Mouse (Mus musculus) intestine, embryonic 14.5 days (tissue): ENCODE measurements around the gene Zfp382. TPM values are rescaled to one million over a fixed set of nuclear protein-coding genes. Genes with fewer than 3 reads are reported as not detected.
"Not testable (repeated sequence)": the region's sequence is repeated elsewhere in the genome, so short reads cannot be mapped to it uniquely, and the experiment has no call there.

Source experiments
- ATAC-seq: fragments of 200-750 bp; cut with Nextera tagmentation; replicated peaks from 2 replicates; pipeline ENCODE4 v1.8.0; 2017; ENCODE audit warnings: low read depth, moderate number of reproducible peaks, moderate TSS enrichment, moderate library complexity; ENCODE audit not compliant: low FRiP score, low TSS enrichment
- DNase-seq: peaks from one replicate; pipeline ENCODE4 v3.0.0-alpha.2; 2018; ENCODE audit warnings: low spot score
- H3K27ac ChIP-seq: fragments of 300-500 bp; sonication (generic); 2 replicates; pipeline ENCODE4 v1.5.1; 2014; ENCODE audit warnings: low read depth, mild to moderate bottlenecking, control low read depth
- H3K27me3 ChIP-seq: fragments of 300-500 bp; sonication (generic); replicated peaks from 2 replicates; pipeline ENCODE4 v1.6.1; 2014; ENCODE audit warnings: low read length, control low read depth; ENCODE audit not compliant: control insufficient read depth, insufficient read depth
- H3K36me3 ChIP-seq: fragments of 300-500 bp; sonication (generic); 2 replicates; pipeline ENCODE4 v1.6.1; 2014; ENCODE audit warnings: low read length, control low read depth; ENCODE audit not compliant: control insufficient read depth, insufficient read depth
- H3K4me1 ChIP-seq: fragments of 300-500 bp; sonication (generic); replicated peaks from 2 replicates; pipeline ENCODE4 v1.6.1; 2014; ENCODE audit warnings: low read length, control low read depth, mixed read lengths; ENCODE audit not compliant: control insufficient read depth, insufficient read depth
- H3K4me2 ChIP-seq: fragments of 300-500 bp; sonication (generic); 2 replicates; pipeline ENCODE4 v1.6.1; 2014; ENCODE audit warnings: low read length
- H3K4me3 ChIP-seq: fragments of 300-500 bp; sonication (generic); 2 replicates; pipeline ENCODE4 v1.5.1; 2014; ENCODE audit warnings: low read depth, low read length, control low read depth, mixed read lengths
- H3K9ac ChIP-seq: fragments of 300-500 bp; sonication (generic); 2 replicates; pipeline ENCODE4 v1.6.1; 2014; ENCODE audit warnings: mild to moderate bottlenecking, low read length
- H3K9me3 ChIP-seq: fragments of 300-500 bp; sonication (generic); 2 replicates; pipeline ENCODE4 v1.6.1; 2016; ENCODE audit warnings: low read length, control low read depth; ENCODE audit not compliant: control insufficient read depth
- WGBS: fragments of 180-500 bp; shearing (Covaris S2); extraction: QIAGEN DNeasy Blood & Tissue Kit; methylation state at CpG from one replicate; pipeline ENCODE4 v1.1.7; 2014; 5-methylcytosine and 5-hydroxymethylcytosine counted together
- polyA plus RNA-seq: library from polyadenylated mRNA; unstranded; fragments of >200 nt; fragmentation: Nextera tagmentation; extraction: Ambion mirVana; gene quantifications from 2 replicates; pipeline ENCODE4 v1.2.1, GENCODE M21; 2014

Gene Zfp382
- polyA plus RNA-seq, 1 experiment from 2014 or later: 4.2 TPM

DNA sequence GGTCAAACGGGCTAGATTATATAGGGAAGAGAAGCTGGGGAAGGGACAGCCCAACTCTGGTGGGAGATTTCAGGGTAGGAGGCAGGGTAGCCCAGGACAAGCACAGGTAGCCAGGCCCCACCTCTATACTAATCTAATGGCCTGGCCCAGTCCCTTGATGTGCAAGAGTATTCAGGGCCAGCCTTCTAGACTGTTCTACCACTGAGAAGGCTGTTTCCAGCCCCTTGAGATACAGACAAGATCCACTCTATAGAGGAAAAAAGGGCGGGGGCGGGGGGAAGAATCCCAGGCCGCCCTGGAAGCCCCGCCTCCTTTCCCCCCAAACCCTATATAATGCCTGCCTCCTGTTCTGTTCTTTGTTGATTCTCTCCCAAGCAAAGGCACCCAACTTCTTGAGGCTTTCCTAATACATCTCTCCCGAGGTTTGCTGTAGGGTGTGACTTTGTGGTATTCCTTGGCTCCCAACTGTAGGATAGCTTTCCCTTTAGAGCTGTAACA lies 27.8 kb upstream of the Zfp382 start:
- H3K9ac ChIP-seq: peak overlapping the region; percentile 83
- no peak overlapping the region; the same call in 1 of the 2 replicates for H3K27ac ChIP-seq
- peaks cover 5% of the 10 kb centered on the region for H3K36me3 ChIP-seq
- 65% methylated on average over 6 of the region's 6 CpGs for WGBS
- DNase-seq (no peak), ATAC-seq (no peak)
- H3K9me3 ChIP-seq: no peaks in the 10 kb centered on the region
- peaks cover 13% of the 10 kb centered on the region for H3K4me1 ChIP-seq
- no peaks in the 10 kb centered on the region for H3K27me3 ChIP-seq
- peak overlapping the region; percentile 81 for H3K4me3 ChIP-seq
- peak overlapping the region; percentile 78 for H3K4me2 ChIP-seq

DNA sequence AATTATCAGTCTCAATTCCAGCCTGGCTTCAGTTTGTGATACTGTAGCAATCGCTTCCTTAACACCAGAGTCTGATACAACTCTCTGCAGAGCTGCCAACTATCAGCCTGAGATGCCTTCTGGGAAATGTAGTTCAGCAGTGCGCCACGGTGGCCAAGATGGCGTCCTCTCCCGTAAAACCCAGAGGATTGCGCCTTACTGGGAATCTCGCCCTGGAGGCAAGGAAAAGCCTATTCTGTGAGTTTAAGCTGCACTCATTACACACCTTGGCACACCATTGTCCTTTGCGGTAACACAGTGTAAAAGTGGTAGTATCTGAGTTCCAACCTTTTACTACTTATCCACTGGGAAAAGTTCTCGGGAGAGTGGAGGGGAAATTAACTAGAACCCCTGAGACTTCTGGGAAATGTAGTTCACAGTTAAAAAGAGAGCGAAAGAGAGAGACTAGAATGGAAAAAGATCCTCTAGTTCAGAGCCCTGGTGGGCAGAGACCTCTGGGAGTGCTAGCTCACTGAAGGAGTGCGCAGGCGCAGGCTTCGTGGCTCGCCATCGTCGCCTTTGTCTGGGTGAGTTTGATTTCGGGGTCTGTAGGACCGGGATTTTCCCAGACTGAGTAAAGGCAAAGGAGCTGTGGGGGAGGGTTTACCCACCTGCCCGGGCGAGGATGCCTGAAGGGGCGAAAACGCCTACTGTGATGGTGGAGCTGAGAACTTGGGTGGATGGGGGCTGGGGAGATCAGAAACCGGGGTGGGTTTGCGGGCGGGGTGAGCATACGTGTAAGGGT lies 26.9 kb upstream of the Zfp382 start, which contains the start of gene Zfp260:
Gene Zfp260, plus strand, starts transcription at position 132 of the 784 bp plus-strand sequence.
- Histone ChIP-seq H3K4me1 (peaks cover 7% of the 10 kb centered on the region; the same call in 1 of the 2 replicates), H3K4me2 (peak within 1 kb of the TSS; percentile 78), H3K9me3 (no peaks in the 10 kb centered on the region), H3K27ac (peak within 1 kb of the TSS; percentile 98), H3K27me3 (no peaks in the 10 kb centered on the region), H3K4me3 (peak within 1 kb of the TSS; percentile 81), H3K36me3 (peaks cover 14% of the 10 kb centered on the region), H3K9ac (peak within 1 kb of the TSS; percentile 83)
- ATAC-seq (peak; percentile 82), DNase-seq (peak; percentile 96)
- WGBS: under 1% methylated on average over 26 of the region's 26 CpGs

DNA sequence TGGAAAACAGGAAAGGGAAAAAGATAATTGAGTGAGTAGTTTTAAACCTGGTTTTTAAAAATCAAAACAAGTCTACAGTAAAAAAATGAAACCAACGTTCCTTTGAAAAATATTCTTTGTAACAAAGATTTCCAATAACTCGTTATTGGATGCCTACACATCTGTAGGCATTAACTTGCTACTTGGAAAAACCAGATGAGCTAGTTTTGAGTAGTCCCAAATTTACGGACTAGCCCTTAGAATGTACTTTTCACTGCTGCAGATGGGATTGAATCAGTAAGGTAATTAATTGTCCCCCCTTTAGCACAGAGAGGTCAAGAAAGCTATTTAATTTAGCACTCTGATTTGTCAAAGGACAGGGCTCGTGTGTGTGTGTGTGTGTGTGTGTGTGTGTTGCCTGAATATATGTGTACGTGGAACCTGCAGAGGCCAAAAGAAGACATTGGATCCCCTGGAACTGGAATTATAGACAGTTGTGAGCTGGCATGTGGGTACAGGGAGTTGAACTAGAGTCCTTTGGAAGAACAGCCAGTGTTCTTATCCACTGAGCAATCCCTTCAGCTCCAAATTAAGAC lies 26.1 kb upstream of the Zfp382 start:
- peak overlapping the region; percentile 78 for H3K4me2 ChIP-seq
- no peak for ATAC-seq
- peak overlapping the region; percentile 81 for H3K4me3 ChIP-seq
- peak overlapping the region; percentile 98 for H3K27ac ChIP-seq
- no peaks in the 10 kb centered on the region for H3K27me3 ChIP-seq
- no peak for DNase-seq
- WGBS: 5% methylated on average over 5 of the region's 5 CpGs
- H3K9me3 ChIP-seq: no peaks in the 10 kb centered on the region
- peaks cover 21% of the 10 kb centered on the region for H3K36me3 ChIP-seq
- peak overlapping the region; percentile 83 for H3K9ac ChIP-seq
- peaks cover 7% of the 10 kb centered on the region; the same call in 1 of the 2 replicates for H3K4me1 ChIP-seq

DNA sequence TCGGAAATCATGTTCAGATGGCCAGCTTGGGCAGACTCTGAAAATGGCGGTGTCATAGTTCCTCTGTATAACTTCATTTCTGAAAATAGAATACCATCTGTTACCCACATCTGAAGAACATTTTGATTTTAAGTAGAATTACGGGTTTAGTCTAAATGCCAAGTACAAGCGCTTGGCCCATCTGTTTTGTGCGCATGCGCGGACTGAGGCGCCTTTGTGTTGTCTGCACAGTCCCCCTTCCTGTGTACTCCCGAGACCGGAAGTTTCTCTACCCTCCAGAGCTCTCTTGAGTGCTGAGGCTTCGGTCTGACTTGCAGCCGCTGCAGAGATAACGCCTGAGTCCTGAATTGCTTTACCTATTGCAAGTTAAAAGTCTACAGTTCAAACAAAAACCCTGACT lies 22.4 kb upstream of the Zfp382 start:
- DNase-seq: no peak
- H3K9ac ChIP-seq: no peak overlapping the region
- H3K4me1 ChIP-seq: peaks cover 4% of the 10 kb centered on the region; the same call in 1 of the 2 replicates
- no peak overlapping the region; the same call in 1 of the 2 replicates for H3K4me3 ChIP-seq
- no peak overlapping the region for H3K4me2 ChIP-seq
- H3K36me3 ChIP-seq: peaks cover 54% of the 10 kb centered on the region
- no peak for ATAC-seq
- H3K27me3 ChIP-seq: no peaks in the 10 kb centered on the region
- WGBS: 94% methylated on average over 13 of the region's 13 CpGs
- no peak overlapping the region for H3K27ac ChIP-seq
- peaks cover 18% of the 10 kb centered on the region for H3K9me3 ChIP-seq

DNA sequence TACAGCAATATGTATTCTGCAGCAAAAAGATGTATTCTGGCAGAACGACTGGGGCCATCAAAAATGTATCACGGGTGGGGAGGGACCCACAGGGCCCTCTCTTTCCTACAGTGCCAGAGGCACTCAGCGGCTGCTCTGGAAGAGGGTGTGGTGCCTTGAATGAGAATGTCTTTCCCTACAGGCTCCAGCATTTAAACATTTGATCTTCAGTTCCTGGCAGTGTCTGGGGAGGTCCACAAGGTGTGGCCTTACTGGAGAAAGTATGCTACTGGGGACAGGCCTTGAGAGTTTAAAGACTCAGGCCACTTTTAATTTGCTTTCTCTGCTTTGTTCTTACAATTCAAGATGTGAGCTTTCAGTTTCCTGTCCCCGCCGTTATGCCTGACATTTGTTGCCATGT lies 5.7 kb upstream of the Zfp382 start:
- ATAC-seq (no peak), DNase-seq (no peak)
- Histone ChIP-seq H3K27ac (no peak overlapping the region), H3K9me3 (peaks cover 15% of the 10 kb centered on the region; the same call in 1 of the 2 replicates), H3K9ac (no peak overlapping the region), H3K4me2 (no peak overlapping the region), H3K27me3 (no peaks in the 10 kb centered on the region), H3K4me3 (no peak overlapping the region), H3K36me3 (no peaks in the 10 kb centered on the region), H3K4me1 (no peaks in the 10 kb centered on the region)
- WGBS: 90% methylated on average over 5 of the region's 5 CpGs

DNA sequence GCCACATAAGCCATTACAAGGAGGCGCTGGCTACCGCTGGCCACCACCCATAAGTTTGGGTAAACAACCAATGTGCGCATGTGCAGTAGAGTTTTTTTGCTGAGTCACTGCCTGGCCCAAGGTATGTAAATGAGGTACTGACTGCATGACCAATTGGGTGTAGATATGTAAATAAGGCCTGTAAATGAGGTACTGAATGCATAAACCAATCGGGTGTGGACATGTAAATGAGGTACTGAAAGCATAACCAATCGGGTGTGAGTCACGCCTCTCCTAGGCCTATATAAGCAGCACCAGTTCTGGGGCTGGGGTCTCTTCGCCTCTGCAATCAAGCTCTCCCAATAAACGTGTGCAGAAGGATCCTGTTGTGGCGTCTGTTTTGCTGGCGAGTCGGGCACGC lies 3.8 kb upstream of the Zfp382 start:
- H3K27me3 ChIP-seq, DNase-seq, H3K4me3 ChIP-seq, H3K4me2 ChIP-seq, H3K9ac ChIP-seq, H3K36me3 ChIP-seq, H3K4me1 ChIP-seq, H3K27ac ChIP-seq, ATAC-seq: not testable (repeated sequence)
- 95% methylated on average over 12 of the region's 12 CpGs for WGBS
- peaks cover 15% of the 10 kb centered on the region; the same call in 1 of the 2 replicates for H3K9me3 ChIP-seq

DNA sequence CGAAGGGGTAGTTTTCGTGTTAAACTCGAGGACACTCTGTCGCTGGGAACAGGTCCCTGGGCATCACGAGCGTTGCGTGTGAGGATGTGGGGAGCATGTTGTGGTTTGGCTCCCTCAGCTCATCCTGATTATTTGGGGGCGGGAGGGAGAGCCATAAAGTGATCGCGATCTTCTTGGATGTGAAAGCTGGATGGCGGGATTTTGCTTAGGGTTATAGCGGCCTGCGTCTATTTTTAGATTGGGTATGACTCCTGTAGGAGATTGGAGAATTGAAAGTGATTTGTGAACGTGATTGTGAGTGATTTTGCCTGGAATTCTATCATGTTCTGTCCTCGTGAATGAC lies 417 bp downstream of the Zfp382 start:
- peak overlapping the region; percentile 64 for H3K4me3 ChIP-seq
- peaks cover 17% of the 10 kb centered on the region for H3K36me3 ChIP-seq
- no peaks in the 10 kb centered on the region for H3K9me3 ChIP-seq
- peak overlapping the region; percentile 62 for H3K9ac ChIP-seq
- 4% methylated on average over 15 of the region's 15 CpGs for WGBS
- H3K4me1 ChIP-seq: no peaks in the 10 kb centered on the region
- H3K27me3 ChIP-seq: no peaks in the 10 kb centered on the region
- peak overlapping the region; percentile 60 for H3K4me2 ChIP-seq
- DNase-seq (no peak), ATAC-seq (no peak; the same call in 1 of the 2 replicates)
- H3K27ac ChIP-seq: 0 out of 2 replicates have a peak overlapping the region, but pooled peaks have one; percentile 73

DNA sequence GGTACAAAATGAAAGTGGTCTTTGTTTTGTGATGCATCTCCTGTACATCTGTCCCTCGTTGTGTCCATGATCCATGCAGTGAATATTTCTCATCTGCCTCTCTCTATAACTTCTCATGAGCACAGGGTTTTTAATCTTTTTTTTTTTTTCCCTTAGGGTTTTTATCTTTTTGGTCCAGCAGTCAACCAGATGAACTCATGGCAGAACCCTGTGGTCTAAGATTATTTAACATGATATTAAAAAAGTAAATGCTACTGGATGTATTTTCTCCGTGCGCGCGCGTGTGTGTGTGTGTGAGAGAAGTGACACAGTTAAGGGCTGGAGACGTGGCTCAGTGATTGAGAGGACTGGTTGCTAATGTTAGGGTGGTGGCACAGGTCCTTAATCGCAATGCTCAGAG lies 8.2 kb downstream of the Zfp382 start:
- H3K36me3 ChIP-seq: peaks cover 76% of the 10 kb centered on the region

More for the DNA sequence above, 8.2 kb downstream of the Zfp382 start:
- H3K4me1 ChIP-seq: no peaks in the 10 kb centered on the region
- H3K27ac ChIP-seq: no peak overlapping the region
- DNase-seq (no peak), ATAC-seq (no peak)
- H3K27me3 ChIP-seq: no peaks in the 10 kb centered on the region
- 0 out of 2 replicates have a peak, but pooled peaks cover 4% of the 10 kb centered on the region for H3K9me3 ChIP-seq
- WGBS: 96% methylated on average over 8 of the region's 8 CpGs
- no peak overlapping the region for H3K4me3 ChIP-seq
- no peak overlapping the region for H3K9ac ChIP-seq
- no peak overlapping the region for H3K4me2 ChIP-seq
